8 mouse cellular contexts compared by ENCODE assay signal in the genomic region with DNA sequence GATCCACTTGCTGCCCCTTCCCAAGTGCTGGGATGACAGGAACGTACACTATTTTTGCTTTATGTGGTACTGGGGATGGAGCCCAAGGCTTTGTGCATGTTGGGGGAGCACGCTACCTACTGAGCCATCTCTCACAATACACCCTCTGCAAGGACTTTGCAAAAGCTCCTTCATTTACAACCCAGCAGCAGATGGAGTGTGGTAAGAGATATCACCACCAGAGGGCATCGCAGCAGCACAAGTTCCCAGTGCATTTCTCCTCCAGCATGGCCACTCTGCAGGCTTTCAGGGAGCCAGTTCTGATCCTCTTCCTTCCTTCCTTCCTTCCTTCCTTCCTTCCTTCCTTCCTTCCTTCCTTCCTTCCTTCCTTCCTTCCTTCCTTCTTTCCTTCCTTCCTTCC. TPM values are rescaled to one million over a fixed set of nuclear protein-coding genes. Genes with fewer than 3 reads are reported as not detected.
DNase-seq lines count a peak whose midpoint lies in the region; ATAC-seq lines count a peak whose summit lies in the region.

No protein-coding gene starts in this region.

- DNase-seq in adrenal gland, adult 18-20 months (ENCODE audit: low spot score in 2 of 2): peak; percentile 51 to 58
- DNase-seq in embryo, embryonic 11 days: peak; percentile 76
- peak; percentile 35 to 53 for DNase-seq in gastrocnemius, postnatal 4 days (ENCODE audit: low spot score in 2 of 2)
- peak; percentile 84 for DNase-seq in layer of hippocampus, adult 11-12 months (ENCODE audit: low spot score)
- peak; percentile 79 for DNase-seq in retina, postnatal 1 day
- peak; percentile 40 for DNase-seq in yolk sac, embryonic 10.5 days (ENCODE audit: low spot score)

- no peak overlapping the region for H3K9ac ChIP-seq in lung, embryonic 16.5 days (ENCODE audit: low read length)

- peak; percentile 43 for ATAC-seq in CD4-positive, CD25-positive, alpha-beta regulatory T cell, adult 4 months
- 0 out of 2 replicates have a peak, but pooled peaks have one; percentile 54 for ATAC-seq in lung, embryonic 16.5 days (ENCODE audit: low read depth)

- H3K27me3 ChIP-seq in lung, embryonic 16.5 days (ENCODE audit: control insufficient read depth, insufficient read depth, low read depth, low read length): no peaks in the 10 kb centered on the region

- no peak overlapping the region for H3K27ac ChIP-seq in lung, embryonic 16.5 days (ENCODE audit: low read length)

- no peak overlapping the region for H3K4me3 ChIP-seq in lung, embryonic 16.5 days (ENCODE audit: low read length)

- H3K4me2 ChIP-seq in lung, embryonic 16.5 days (ENCODE audit: low read depth, low read length): no peak overlapping the region

- 14% methylated on average over 3 of the region's 3 CpGs for WGBS in lung, embryonic 16.5 days

- H3K36me3 ChIP-seq in lung, embryonic 16.5 days (ENCODE audit: control insufficient read depth, insufficient read depth, low read length): no peaks in the 10 kb centered on the region

- H3K4me1 ChIP-seq in lung, embryonic 16.5 days (replicated peaks; ENCODE audit: control insufficient read depth, insufficient read depth, low read length): no peaks in the 10 kb centered on the region

- no peaks in the 10 kb centered on the region for H3K9me3 ChIP-seq in lung, embryonic 16.5 days (ENCODE audit: control insufficient read depth, low read length)

RNA-seq across cellular contexts. Expression of a gene that starts 33.6 kb away (rescaled TPM):
- under 1 TPM in 1 of 2 experiments, not detected in 1; 0.14 TPM for polyA plus RNA-seq in CD4-positive, CD25-positive, alpha-beta regulatory T cell, adult 4 months (2017; shearing (Covaris generic))
- under 1 TPM; 0.26 to 0.50 TPM for total RNA-seq in adrenal gland, adult 18-20 months (2021)
- total RNA-seq in gastrocnemius, postnatal 4 days (2021): 1 to 10 TPM; 1.3 to 1.7 TPM
- polyA plus RNA-seq in lung, embryonic 16.5 days (2015; fragmentation: Nextera tagmentation; extraction: Ambion mirVana): 0.23 and 0.26 TPM in 2 replicates

RNA-seq across cellular contexts. Expression of a gene that starts 43.0 kb away (rescaled TPM):
- 100 to 1,000 TPM in 1 of 2 experiments, 10 to 100 TPM in 1; 75.3 to 102 TPM for polyA plus RNA-seq in CD4-positive, CD25-positive, alpha-beta regulatory T cell, adult 4 months (2017; shearing (Covaris generic))
- 100 to 1,000 TPM; 121 to 288 TPM for total RNA-seq in adrenal gland, adult 18-20 months (2021)
- 100 to 1,000 TPM; 113 to 127 TPM for total RNA-seq in gastrocnemius, postnatal 4 days (2021)
- 149 and 158 TPM in 2 replicates for polyA plus RNA-seq in lung, embryonic 16.5 days (2015; fragmentation: Nextera tagmentation; extraction: Ambion mirVana)
